Mouse (Mus musculus) erythroblast, embryonic 14.5 days (primary cell): ENCODE results near the gene Celsr1. TPM values are rescaled to one million over a fixed set of nuclear protein-coding genes. Genes with fewer than 3 reads are reported as not detected.

Experiments
- H3K27me3 ChIP-seq: 2 replicates; pipeline ENCODE4 v1.6.1; 2012; ENCODE audit warnings: inconsistent platforms; ENCODE audit not compliant: control insufficient read depth
- H3K36me3 ChIP-seq: 2 replicates; pipeline ENCODE4 v1.6.1; 2012; ENCODE audit warnings: mild to moderate bottlenecking, inconsistent platforms; ENCODE audit not compliant: control insufficient read depth
- H3K4me1 ChIP-seq: 2 replicates; pipeline ENCODE4 v1.6.1; 2012; ENCODE audit warnings: inconsistent platforms; ENCODE audit not compliant: control insufficient read depth
- H3K4me3 ChIP-seq: replicated peaks from 2 replicates; pipeline ENCODE3; 2012; ENCODE audit warnings: moderate library complexity, mild to moderate bottlenecking, inconsistent platforms
- H3K9me3 ChIP-seq: 2 replicates; pipeline ENCODE4 v1.6.1; 2012; ENCODE audit warnings: low read length, inconsistent platforms, mixed read lengths; ENCODE audit not compliant: control insufficient read depth
- GATA1 ChIP-seq: IDR thresholded peaks from 2 replicates; pipeline ENCODE4 v1.6.1; 2012; ENCODE audit warnings: low read length, inconsistent platforms, mixed read lengths
- TAL1 ChIP-seq: IDR thresholded peaks from 3 replicates; pipeline ENCODE4 v1.6.1; 2012; ENCODE audit warnings: low read length, inconsistent platforms, mixed read lengths
- polyA plus RNA-seq: library from polyadenylated mRNA; stranded (reverse); fragments of >175 nt; gene quantifications from 2 replicates; pipeline ENCODE4 v1.2.3, GENCODE M21; 2012

The Celsr1 gene
- polyA plus RNA-seq, 1 experiment, result 0.01 TPM

DNA sequence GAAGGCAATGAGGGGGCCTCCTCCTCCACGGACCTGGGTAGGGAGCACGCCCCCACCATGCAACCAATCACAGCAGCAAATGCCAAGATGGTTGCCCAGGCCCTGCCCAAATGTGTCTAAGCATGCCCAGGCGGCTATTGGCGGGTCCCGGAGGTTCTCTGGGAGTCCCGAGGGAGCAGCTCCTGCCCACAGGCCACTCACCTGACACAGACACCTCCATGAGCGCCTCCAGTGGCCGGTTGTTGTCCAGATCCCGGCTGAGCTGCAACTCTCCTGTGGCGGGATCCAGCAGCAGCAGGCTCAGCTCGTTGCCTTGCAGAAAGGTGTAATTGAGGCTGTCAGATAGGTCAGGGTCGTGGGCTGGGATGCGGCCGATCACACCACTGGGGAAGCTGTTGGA, 3.6 kb downstream of the Celsr1 start:
- Histone ChIP-seq H3K36me3 (no peaks in the 10 kb centered on the region), H3K4me3 (no peak overlapping the region), H3K27me3 (peaks cover 47% of the 10 kb centered on the region), H3K4me1 (peaks cover 2% of the 10 kb centered on the region), H3K9me3 (peaks cover 32% of the 10 kb centered on the region)
- no peak for TF ChIP-seq TAL1
- no peak for TF ChIP-seq GATA1

DNA sequence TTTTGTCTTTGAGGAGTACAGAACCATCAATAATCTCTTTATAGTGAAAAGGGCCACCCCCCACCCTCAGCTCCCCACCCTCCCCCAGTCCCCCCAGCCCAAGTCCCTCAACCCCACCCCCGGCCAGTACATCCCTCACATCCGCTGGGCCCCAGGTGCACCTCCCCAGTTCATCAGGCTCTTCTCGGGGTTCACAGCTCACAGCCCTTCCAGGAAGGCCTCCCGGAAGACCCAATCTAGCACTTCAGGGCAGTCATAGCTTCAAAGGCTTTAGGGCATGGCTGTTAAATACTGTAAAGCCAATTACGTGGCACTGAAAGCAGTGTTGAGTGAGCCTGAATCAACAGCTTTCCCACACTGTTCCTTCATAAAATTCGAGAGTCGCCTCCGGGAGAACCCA, 5.7 kb downstream of the Celsr1 start:
- Histone ChIP-seq H3K4me3 (no peak overlapping the region), H3K9me3 (peaks cover 28% of the 10 kb centered on the region), H3K27me3 (peaks cover 26% of the 10 kb centered on the region), H3K4me1 (no peaks in the 10 kb centered on the region; the same call in 1 of the 2 replicates), H3K36me3 (no peaks in the 10 kb centered on the region)
- TF ChIP-seq TAL1 (no peak), GATA1 (no peak)

DNA sequence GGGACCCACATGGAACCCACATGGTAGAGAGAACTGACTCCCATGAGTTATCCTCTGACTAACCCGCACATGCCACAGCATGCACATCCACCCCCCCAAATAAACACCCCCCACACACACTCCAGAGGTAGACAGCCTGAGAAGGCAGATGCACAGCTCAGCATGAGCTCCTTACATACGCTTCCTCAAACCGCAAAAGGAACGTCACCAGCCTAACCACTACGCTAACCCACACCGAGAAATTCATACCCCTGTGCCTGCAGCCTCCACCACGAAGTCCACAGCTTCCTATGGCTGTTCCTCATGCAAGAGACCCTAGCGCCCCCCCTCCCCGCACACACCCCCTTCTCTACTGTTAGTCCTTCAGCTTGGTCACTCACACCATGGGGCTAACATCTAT, 11.6 kb downstream of the Celsr1 start:
- Histone ChIP-seq H3K27me3 (peaks cover 8% of the 10 kb centered on the region; the same call in 1 of the 2 replicates), H3K4me3 (no peak overlapping the region), H3K9me3 (peaks cover 7% of the 10 kb centered on the region; the same call in 1 of the 2 replicates), H3K36me3 (no peaks in the 10 kb centered on the region), H3K4me1 (peaks cover under 1% of the 10 kb centered on the region; the same call in 1 of the 2 replicates)
- no peak for TF ChIP-seq TAL1
- TF ChIP-seq GATA1, result no peak

DNA sequence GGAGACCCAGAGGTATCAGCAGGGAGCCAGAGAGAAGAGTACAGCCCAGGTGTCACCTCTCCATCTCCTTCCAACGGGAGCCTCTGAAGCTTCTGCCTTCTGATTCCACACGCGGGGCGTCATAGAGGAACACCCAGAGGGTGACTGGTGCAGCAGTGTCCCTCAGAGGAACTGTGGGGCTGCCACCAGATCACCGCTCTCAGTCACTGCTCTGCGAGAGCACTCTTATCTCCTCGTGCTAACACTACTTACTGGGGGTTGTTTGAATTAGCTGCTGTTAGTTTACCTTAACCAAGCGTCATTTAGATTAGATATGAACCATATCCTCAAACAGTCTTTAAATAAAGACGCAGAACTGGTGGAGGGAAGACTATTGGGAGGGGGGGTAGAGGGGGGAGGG, 12.3 kb downstream of the Celsr1 start:
- H3K4me1 ChIP-seq, result peaks cover 6% of the 10 kb centered on the region
- H3K27me3 ChIP-seq, result peaks cover 8% of the 10 kb centered on the region; the same call in 1 of the 2 replicates
- TF ChIP-seq TAL1, result no peak
- TF ChIP-seq GATA1, result no peak
- no peak overlapping the region for H3K4me3 ChIP-seq
- H3K36me3 ChIP-seq, result no peaks in the 10 kb centered on the region
- peaks cover 7% of the 10 kb centered on the region; the same call in 1 of the 2 replicates for H3K9me3 ChIP-seq

DNA sequence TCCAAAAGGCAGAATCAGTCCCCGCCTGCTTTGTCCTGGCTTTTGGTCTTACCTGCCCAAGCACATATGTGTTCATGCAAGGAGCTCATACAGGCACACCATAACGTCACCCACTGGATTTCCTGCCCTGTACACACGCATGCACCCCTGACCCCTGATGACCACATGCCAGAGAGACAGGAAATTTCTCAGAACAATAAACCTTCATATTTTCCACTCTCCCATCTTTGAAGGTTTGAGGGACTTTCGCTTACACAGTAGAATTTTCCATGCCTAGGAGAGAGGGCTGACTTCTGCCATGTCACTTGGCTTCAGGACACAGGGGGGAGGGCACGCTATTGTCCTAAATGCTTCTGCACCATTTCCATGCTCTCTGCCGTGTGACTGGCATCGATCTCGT, 13.6 kb downstream of the Celsr1 start:
- TF ChIP-seq TAL1, result no peak
- TF ChIP-seq GATA1, result no peak
- H3K27me3 ChIP-seq, result peaks cover 8% of the 10 kb centered on the region; the same call in 1 of the 2 replicates
- H3K4me3 ChIP-seq, result no peak overlapping the region
- H3K9me3 ChIP-seq, result peaks cover 7% of the 10 kb centered on the region; the same call in 1 of the 2 replicates
- no peaks in the 10 kb centered on the region for H3K36me3 ChIP-seq
- H3K4me1 ChIP-seq, result peaks cover 15% of the 10 kb centered on the region

GRCm38 (mm10) chr15:86018753-86019512, 14.6 kb downstream of the Celsr1 start:
- H3K27me3 ChIP-seq, result peaks cover 8% of the 10 kb centered on the region; the same call in 1 of the 2 replicates
- H3K4me1 ChIP-seq, result peaks cover 15% of the 10 kb centered on the region
- TF ChIP-seq TAL1 (no peak), GATA1 (no peak)

GRCm38 (mm10) chr15:86017336-86017735, 16.2 kb downstream of the Celsr1 start:
- H3K4me1 ChIP-seq, result peaks cover 17% of the 10 kb centered on the region
- H3K9me3 ChIP-seq, result peaks cover 7% of the 10 kb centered on the region; the same call in 1 of the 2 replicates
- H3K36me3 ChIP-seq, result no peaks in the 10 kb centered on the region

More at GRCm38 (mm10) chr15:86018753-86019512, 14.6 kb downstream of the Celsr1 start:
- Histone ChIP-seq H3K4me3 (no peak overlapping the region), H3K36me3 (no peaks in the 10 kb centered on the region), H3K9me3 (peaks cover 7% of the 10 kb centered on the region; the same call in 1 of the 2 replicates)

DNA sequence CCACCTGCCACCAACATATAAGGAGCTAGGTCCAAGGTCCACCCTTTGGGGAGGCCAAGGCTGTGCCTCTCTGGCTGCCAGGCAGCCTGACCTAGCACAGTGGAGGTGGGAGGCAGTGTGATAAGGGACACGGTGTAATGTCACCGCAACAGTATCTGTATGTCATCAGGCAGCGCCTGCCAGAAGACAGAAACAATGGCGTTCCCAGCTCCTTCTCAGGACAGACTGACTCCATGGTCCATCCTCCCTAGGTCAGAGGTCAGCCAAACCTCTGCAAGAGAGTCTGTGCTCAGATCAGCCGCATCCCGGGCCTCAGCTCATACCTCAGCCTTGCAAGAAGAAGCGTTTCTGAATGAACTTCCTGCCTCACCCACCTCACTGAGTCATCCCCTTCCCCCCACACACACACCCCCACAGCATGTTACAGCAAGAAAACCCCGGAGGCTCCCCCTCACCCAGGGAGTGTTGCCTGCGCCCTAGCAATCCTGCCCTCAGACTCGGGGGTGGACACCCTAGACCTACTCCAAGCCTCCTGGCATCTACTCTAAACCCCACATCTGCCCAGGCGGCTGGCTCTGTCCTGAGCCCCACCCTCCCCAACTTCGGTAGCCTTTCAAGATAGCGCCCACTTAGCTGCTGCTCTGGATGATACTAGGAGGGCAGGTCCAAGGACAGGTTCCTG, 17.6 kb downstream of the Celsr1 start:
- H3K9me3 ChIP-seq, result peaks cover 7% of the 10 kb centered on the region; the same call in 1 of the 2 replicates
- no peaks in the 10 kb centered on the region for H3K36me3 ChIP-seq
- no peaks in the 10 kb centered on the region for H3K27me3 ChIP-seq
- TF ChIP-seq TAL1 (no peak), GATA1 (no peak)
- peaks cover 17% of the 10 kb centered on the region for H3K4me1 ChIP-seq
- H3K4me3 ChIP-seq, result no peak overlapping the region

More at GRCm38 (mm10) chr15:86017336-86017735, 16.2 kb downstream of the Celsr1 start:
- H3K4me3 ChIP-seq, result no peak overlapping the region
- TF ChIP-seq GATA1 (no peak), TAL1 (no peak)
- H3K27me3 ChIP-seq, result peaks cover 3% of the 10 kb centered on the region; the same call in 1 of the 2 replicates

GRCm38 (mm10) chr15:86015026-86015425, 18.6 kb downstream of the Celsr1 start:
- no peaks in the 10 kb centered on the region for H3K36me3 ChIP-seq
- TF ChIP-seq TAL1 (no peak), GATA1 (no peak)
- H3K4me1 ChIP-seq, result peaks cover 17% of the 10 kb centered on the region
- H3K9me3 ChIP-seq, result peaks cover 7% of the 10 kb centered on the region; the same call in 1 of the 2 replicates
- no peak overlapping the region for H3K4me3 ChIP-seq
- H3K27me3 ChIP-seq, result no peaks in the 10 kb centered on the region
